Mouse (Mus musculus) cerebellum, adult 2 months (tissue): ENCODE results near the gene Srsf5.

Experiments used
- CTCF ChIP-seq: fragments of 200-500 bp; IDR thresholded peaks from 2 replicates; pipeline ENCODE4 v1.5.1; 2011; ENCODE audit warnings: low read depth, mild to moderate bottlenecking, control low read depth, low read length, moderate library complexity, borderline replicate concordance; ENCODE audit not compliant: insufficient read depth
- POLR2A ChIP-seq: fragments of 200-500 bp; IDR thresholded peaks from 2 replicates; pipeline ENCODE4 v1.6.1; 2011; ENCODE audit warnings: low read length, control low read depth, borderline replicate concordance; ENCODE audit not compliant: insufficient read depth

DNA sequence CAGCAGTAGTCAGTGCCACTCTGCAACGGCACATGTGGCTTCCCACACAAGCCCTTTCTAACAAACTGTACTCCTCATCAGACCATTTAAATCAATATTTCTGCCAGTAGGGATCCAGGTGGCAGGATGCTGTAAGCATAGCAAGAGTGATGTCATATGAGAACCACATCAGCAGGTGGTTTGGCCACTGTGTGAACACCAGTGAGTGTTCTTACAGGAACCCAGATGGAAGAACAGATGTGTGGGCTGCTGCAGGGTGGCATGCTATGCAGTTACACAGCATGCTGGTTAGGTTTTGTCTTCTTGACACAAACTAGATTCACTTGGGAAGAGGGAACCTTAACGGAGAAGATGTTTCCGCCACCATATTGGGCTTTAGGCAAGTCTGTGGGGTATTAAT lies 3.4 kb upstream of the Srsf5 start:
- no peak for TF ChIP-seq CTCF
- TF ChIP-seq POLR2A: no peak
